Mouse (Mus musculus): ENCODE measurements around the gene Batf3. TPM values are rescaled to one million over a fixed set of nuclear protein-coding genes. Genes with fewer than 3 reads are reported as not detected.
"Not testable (repeated sequence)": the region's sequence is repeated elsewhere in the genome, so short reads cannot be mapped to it uniquely, and the experiment has no call there.

Batf3 gene
- polyA plus RNA-seq, 1 experiment: not detected

DNA sequence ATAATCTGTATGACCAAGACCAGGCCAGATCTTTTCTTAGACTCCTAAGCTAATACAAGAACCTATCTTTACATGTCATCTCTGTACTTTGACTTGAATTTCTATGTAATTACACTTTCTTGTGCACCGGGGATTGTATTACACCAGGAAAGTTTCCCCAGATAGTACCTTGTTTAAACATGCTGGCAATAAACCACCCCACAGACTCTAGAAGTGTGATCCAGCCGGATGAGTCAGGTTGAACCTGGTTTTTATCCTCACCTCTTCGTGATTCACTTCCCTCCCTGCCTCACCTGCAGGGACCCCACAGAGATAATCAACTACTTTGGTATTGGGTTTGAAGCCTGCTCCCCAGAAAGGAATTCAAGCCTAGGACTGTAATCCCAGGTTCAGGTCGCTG lies 37.8 kb downstream of the Batf3 start:
- 65% methylated on average over 4 of the region's 4 CpGs for whole genome bisulfite sequencing
- H3K4me3 ChIP-seq (ENCODE audit: insufficient read depth, low read depth, low read length): no peak overlapping the region
- H3K27ac ChIP-seq (ENCODE audit: insufficient read depth, low read depth, low read length): no peak overlapping the region
- H3K4me1 ChIP-seq (ENCODE audit: control insufficient read depth, insufficient read depth, low read length): peaks cover 12% of the 10 kb centered on the region
- TF ChIP-seq CTCF (IDR thresholded peaks at IDR 0.05; ENCODE audit: insufficient read depth, low read depth, low read length): no peak
- TF ChIP-seq POLR2A (IDR thresholded peaks at IDR 0.05; ENCODE audit: insufficient read depth, low read depth, low read length): no peak

DNA sequence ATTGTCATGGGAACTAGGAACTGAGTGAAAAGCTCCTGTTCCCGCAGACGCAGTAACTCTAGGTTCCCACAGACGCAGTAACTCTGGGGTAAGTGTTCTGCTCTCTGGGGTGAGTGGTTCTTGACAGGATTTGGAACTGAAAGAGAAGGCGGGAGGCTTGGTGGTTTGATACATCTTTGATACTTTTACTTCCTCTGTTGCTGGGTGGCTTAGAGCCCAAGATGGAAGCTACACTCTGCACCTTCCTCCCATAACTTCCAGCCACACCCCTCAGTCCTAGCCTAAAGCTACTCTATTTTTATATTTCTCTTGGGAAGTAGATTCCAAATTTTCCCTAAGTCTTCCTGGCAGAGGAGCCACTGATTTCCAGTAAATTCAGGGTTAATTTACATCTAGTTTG lies 40.8 kb downstream of the Batf3 start:
- WGBS: 75% methylated on average over 4 of the region's 4 CpGs
- Histone ChIP-seq H3K4me3 (ENCODE audit: insufficient read depth, low read depth, low read length) (no peak overlapping the region), H3K27ac (ENCODE audit: insufficient read depth, low read depth, low read length) (no peak overlapping the region), H3K4me1 (ENCODE audit: control insufficient read depth, insufficient read depth, low read length) (no peaks in the 10 kb centered on the region)
- TF ChIP-seq POLR2A (IDR thresholded peaks at IDR 0.05; ENCODE audit: insufficient read depth, low read depth, low read length) (no peak), CTCF (IDR thresholded peaks at IDR 0.05; ENCODE audit: insufficient read depth, low read depth, low read length) (no peak)

DNA sequence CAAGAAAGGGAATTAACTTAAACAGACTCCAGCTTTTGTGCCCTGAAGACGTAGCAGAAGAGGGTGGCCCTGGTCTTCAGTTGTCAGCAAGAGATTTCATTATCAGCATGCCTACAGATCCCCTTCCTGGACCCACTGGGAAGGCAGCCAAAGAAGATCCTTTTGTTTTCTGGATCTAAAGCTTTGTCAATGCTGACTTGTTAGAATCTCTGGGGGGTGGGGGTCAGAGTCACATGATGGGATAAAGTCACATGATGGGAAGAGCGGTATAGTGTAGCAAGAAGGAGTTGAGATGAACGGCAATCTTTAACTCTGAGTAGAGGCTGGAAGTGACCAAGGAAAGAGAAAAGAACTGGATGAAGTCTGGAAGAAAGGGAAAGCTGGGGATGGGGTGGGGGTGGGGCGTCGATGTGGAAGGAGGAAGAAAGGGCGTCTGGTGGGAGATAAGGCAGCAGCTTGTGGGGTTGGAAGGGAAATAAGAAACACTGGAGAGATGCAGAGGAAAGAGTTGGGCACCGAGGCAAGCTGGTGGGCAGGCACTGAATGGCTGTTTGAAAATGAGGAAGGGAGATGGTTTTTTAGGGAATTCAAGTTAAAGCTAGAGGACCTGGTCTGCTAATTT lies 41.3 kb downstream of the Batf3 start:
- 58% methylated on average over 7 of the region's 7 CpGs for WGBS
- TF ChIP-seq CTCF (IDR thresholded peaks at IDR 0.05; ENCODE audit: insufficient read depth, low read depth, low read length) (no peak), POLR2A (IDR thresholded peaks at IDR 0.05; ENCODE audit: insufficient read depth, low read depth, low read length) (no peak)

DNA sequence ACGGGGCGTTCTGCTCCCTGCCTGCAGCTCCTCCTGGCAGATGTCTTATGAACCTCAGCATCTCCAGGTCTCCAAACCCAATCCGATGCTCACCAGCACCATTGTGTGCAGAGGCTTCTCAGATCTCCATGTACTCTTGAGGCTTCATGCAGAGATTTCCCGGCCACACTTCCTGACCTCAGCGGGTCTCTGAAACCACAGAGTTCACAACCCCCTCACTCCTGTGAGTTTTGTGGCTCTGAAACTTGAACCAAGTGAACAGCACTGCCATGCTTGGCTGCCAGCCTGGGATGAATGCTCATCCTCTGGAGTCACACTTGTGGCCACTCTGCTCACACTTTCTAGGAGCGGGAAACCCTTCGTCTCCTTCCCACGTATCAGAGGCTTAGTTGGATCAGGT lies 43.3 kb downstream of the Batf3 start:
- WGBS: 89% methylated on average over 8 of the region's 8 CpGs
- no peaks in the 10 kb centered on the region for H3K4me1 ChIP-seq (ENCODE audit: control insufficient read depth, insufficient read depth, low read length)

More for the DNA sequence above, 41.3 kb downstream of the Batf3 start:
- Histone ChIP-seq H3K4me3 (ENCODE audit: insufficient read depth, low read depth, low read length) (no peak overlapping the region), H3K4me1 (ENCODE audit: control insufficient read depth, insufficient read depth, low read length) (no peaks in the 10 kb centered on the region), H3K27ac (ENCODE audit: insufficient read depth, low read depth, low read length) (no peak overlapping the region)

DNA sequence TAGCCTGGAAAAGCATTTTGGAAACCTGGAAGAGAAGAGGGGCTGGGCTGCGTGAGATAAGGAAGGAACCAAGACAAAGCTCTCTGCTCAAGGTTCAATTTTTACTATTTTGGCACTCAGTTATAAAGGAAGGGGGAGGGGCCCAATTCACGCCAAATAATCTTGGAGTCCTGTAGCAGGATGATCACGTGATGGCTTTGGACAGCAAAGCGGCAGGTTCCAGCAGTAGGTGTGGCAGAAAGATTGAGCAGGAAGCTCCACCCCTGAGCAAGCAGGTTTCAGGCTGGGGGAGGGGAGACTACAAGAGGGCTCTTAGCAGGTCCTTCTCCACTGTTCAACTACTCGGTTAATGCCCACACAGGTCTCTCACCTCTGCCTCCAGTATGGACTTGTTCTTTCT lies 51.8 kb downstream of the Batf3 start:
- H3K27ac ChIP-seq (ENCODE audit: insufficient read depth, low read depth, low read length); H3K4me3 ChIP-seq (ENCODE audit: insufficient read depth, low read depth, low read length); H3K4me1 ChIP-seq (ENCODE audit: control insufficient read depth, insufficient read depth, low read length): not testable (repeated sequence)
- 85% methylated on average over 5 of the region's 5 CpGs for WGBS

More for the DNA sequence above, 43.3 kb downstream of the Batf3 start:
- Histone ChIP-seq H3K27ac (ENCODE audit: insufficient read depth, low read depth, low read length) (no peak overlapping the region), H3K4me3 (ENCODE audit: insufficient read depth, low read depth, low read length) (no peak overlapping the region)
- TF ChIP-seq POLR2A (IDR thresholded peaks at IDR 0.05; ENCODE audit: insufficient read depth, low read depth, low read length) (no peak), CTCF (IDR thresholded peaks at IDR 0.05; ENCODE audit: insufficient read depth, low read depth, low read length) (no peak)

DNA sequence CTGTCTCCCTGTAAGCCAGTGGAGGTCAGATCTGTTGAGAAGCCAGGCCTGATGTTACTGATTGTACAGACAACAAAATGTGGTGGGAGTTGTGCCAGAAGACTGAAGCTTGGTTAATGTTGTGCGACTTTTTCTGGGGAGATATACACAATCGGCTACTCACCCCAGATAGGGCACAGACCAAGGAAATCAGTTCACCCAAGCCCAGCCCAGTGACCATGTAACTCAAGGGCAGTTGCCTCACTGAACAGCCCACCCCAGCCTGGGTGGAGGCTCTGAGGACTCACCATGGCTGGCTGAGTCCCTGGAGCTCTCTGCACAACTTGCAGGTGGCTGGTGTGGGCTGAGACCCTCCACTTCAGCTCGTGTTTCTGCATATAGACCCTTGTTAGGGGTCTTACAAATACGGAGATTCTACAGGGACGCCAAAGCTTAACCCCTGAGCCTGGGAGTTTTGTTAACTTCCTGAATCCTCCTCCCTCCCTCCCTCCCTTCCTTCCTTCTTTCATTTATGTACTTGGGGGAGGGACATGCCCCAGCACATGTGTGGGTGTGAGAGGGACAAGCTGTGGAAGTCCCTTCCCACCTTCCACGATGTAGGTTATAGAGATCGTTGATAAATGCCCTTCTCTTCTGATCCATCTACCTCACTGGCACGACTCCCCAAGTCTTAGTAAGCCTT lies 53.4 kb downstream of the Batf3 start:
- no peak overlapping the region for H3K27ac ChIP-seq (ENCODE audit: insufficient read depth, low read depth, low read length)

DNA sequence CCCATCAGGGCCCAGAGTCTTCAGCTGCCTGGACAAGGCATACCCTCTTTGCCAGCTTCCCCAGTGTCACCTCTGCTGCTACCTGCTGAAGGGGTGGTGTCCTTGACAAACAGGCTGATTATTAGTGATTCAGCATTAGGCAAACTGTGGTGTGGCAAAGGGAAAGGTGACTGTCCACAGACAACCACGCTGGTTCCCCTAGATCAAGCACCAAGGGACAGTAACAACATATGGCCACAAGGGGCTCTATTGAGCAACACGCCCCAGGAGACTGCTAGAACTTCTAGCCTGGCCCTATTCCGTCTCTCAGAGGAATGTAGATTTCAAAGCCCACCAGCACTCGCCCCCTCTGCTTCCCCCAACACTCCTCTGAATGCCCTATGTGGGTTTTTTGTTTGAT lies 55.4 kb downstream of the Batf3 start:
- Histone ChIP-seq H3K4me1 (ENCODE audit: control insufficient read depth, insufficient read depth, low read length) (no peaks in the 10 kb centered on the region), H3K27ac (ENCODE audit: insufficient read depth, low read depth, low read length) (no peak overlapping the region), H3K4me3 (ENCODE audit: insufficient read depth, low read depth, low read length) (no peak overlapping the region)
- TF ChIP-seq CTCF (IDR thresholded peaks at IDR 0.05; ENCODE audit: insufficient read depth, low read depth, low read length) (peak; percentile 17; the same call in 1 of the 2 replicates), POLR2A (IDR thresholded peaks at IDR 0.05; ENCODE audit: insufficient read depth, low read depth, low read length) (no peak)
- WGBS: 20% methylated on average over 4 of the region's 4 CpGs

More for the DNA sequence above, 53.4 kb downstream of the Batf3 start:
- WGBS: 81% methylated on average over 8 of the region's 8 CpGs
- Histone ChIP-seq H3K4me1 (ENCODE audit: control insufficient read depth, insufficient read depth, low read length) (no peaks in the 10 kb centered on the region), H3K4me3 (ENCODE audit: insufficient read depth, low read depth, low read length) (no peak overlapping the region)
- TF ChIP-seq CTCF (IDR thresholded peaks at IDR 0.05; ENCODE audit: insufficient read depth, low read depth, low read length): no peak
- TF ChIP-seq POLR2A (IDR thresholded peaks at IDR 0.05; ENCODE audit: insufficient read depth, low read depth, low read length): no peak

DNA sequence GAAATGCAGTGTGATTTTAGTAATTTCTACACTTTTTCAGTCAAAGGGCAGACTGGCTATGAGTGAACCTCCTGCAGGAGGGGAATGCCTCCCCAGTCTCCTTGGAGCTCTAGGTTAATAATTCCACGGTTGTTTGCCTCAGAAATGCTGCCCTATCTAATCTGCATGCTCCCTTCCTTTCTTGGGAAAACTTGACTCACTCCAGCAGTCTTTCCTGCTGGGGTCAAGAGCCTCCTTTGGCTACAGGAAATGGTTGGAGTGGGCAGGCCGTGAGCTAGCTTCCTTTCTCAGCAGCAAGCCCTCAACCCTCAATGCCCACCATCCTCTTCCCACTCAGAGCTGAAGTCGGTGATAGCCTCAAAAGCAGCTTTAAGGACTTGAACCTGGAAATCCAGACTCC lies 56.7 kb downstream of the Batf3 start:
- 58% methylated on average over 3 of the region's 3 CpGs for WGBS
- no peak overlapping the region for H3K27ac ChIP-seq (ENCODE audit: insufficient read depth, low read depth, low read length)
- TF ChIP-seq POLR2A (IDR thresholded peaks at IDR 0.05; ENCODE audit: insufficient read depth, low read depth, low read length) (no peak), CTCF (IDR thresholded peaks at IDR 0.05; ENCODE audit: insufficient read depth, low read depth, low read length) (no peak)
- H3K4me3 ChIP-seq (ENCODE audit: insufficient read depth, low read depth, low read length): no peak overlapping the region
- no peaks in the 10 kb centered on the region for H3K4me1 ChIP-seq (ENCODE audit: control insufficient read depth, insufficient read depth, low read length)

Other genes with a start within 250 kb of the Batf3 start
- gene Rps6kc1, start 186.1 kb upstream of the Batf3 start, polyA plus RNA-seq (2012; ENCODE audit: insufficient read depth, insufficient read length, low replicate concordance, missing spikeins): not detected in 2 replicates
- gene Angel2, start 172.7 kb upstream of the Batf3 start, polyA plus RNA-seq (2012; ENCODE audit: insufficient read depth, insufficient read length, low replicate concordance, missing spikeins): not detected in 2 replicates
- not detected in 2 replicates for gene Vash2, start 118.6 kb upstream of the Batf3 start, polyA plus RNA-seq (2012; ENCODE audit: insufficient read depth, insufficient read length, low replicate concordance, missing spikeins)
- not detected in 2 replicates for gene Flvcr1, start 71.7 kb upstream of the Batf3 start, polyA plus RNA-seq (2012; ENCODE audit: insufficient read depth, insufficient read length, low replicate concordance, missing spikeins)
- gene Spata45, start 61.2 kb upstream of the Batf3 start, polyA plus RNA-seq (2012; ENCODE audit: insufficient read depth, insufficient read length, low replicate concordance, missing spikeins): not detected in 2 replicates
- not detected in 2 replicates for gene Tatdn3, start 34.9 kb upstream of the Batf3 start, polyA plus RNA-seq (2012; ENCODE audit: insufficient read depth, insufficient read length, low replicate concordance, missing spikeins)
- not detected in 2 replicates for gene Nsl1, start 34.8 kb upstream of the Batf3 start, polyA plus RNA-seq (2012; ENCODE audit: insufficient read depth, insufficient read length, low replicate concordance, missing spikeins)
- not detected in 2 replicates for gene Fam71a, start 67.0 kb downstream of the Batf3 start, polyA plus RNA-seq (2012; ENCODE audit: insufficient read depth, insufficient read length, low replicate concordance, missing spikeins)
- not detected in 2 replicates for gene Atf3, start 120.2 kb downstream of the Batf3 start, polyA plus RNA-seq (2012; ENCODE audit: insufficient read depth, insufficient read length, low replicate concordance, missing spikeins)
- not detected in 2 replicates for gene Nenf, start 220.3 kb downstream of the Batf3 start, polyA plus RNA-seq (2012; ENCODE audit: insufficient read depth, insufficient read length, low replicate concordance, missing spikeins)
- gene Tmem206, start 228.1 kb downstream of the Batf3 start, polyA plus RNA-seq (2012; ENCODE audit: insufficient read depth, insufficient read length, low replicate concordance, missing spikeins): not detected in 2 replicates

Measured in olfactory bulb, adult 2 months (tissue).